Mouse (Mus musculus): ENCODE data around the gene Ltbp3.

GRCm38 (mm10) chr19:5730314-5731186 lies 10.2 kb upstream of the Ltbp3 start:
- TF ChIP-seq POLR2A (IDR thresholded peaks at IDR 0.05; ENCODE audit: low read depth, low read length) (no peak), CTCF (IDR thresholded peaks at IDR 0.05; ENCODE audit: borderline replicate concordance, insufficient read depth, low read length) (no peak)

Data from embryonic fibroblast, embryonic 13.5 days (primary cell).